Mouse (Mus musculus) intestine, embryonic 14.5 days (tissue): ENCODE results near the gene Cbfa2t2. TPM values are rescaled to one million over a fixed set of nuclear protein-coding genes. Genes with fewer than 3 reads are reported as not detected.

Source experiments
- polyA plus RNA-seq: library from polyadenylated mRNA; unstranded; fragments of >200 nt; fragmentation: Nextera tagmentation; extraction: Ambion mirVana; gene quantifications from 2 replicates; pipeline ENCODE4 v1.2.1, GENCODE M21; 2014

Gene Cbfa2t2
- polyA plus RNA-seq, 1 experiment from 2014 or later = 33.6 TPM

Other genes with a start within 250 kb of the Cbfa2t2 start
- not detected in 2 replicates for gene Bpifb1, start 245.7 kb upstream of the Cbfa2t2 start, polyA plus RNA-seq
- gene Bpifb5, start 212.7 kb upstream of the Cbfa2t2 start, polyA plus RNA-seq = 0.35 TPM in 1 of 2 replicates, not detected in the other
- gene Bpifb9a, start 178.6 kb upstream of the Cbfa2t2 start, polyA plus RNA-seq = not detected in 2 replicates
- not detected in 2 replicates for gene Bpifb9b, start 129.3 kb upstream of the Cbfa2t2 start, polyA plus RNA-seq
- gene Cdk5rap1, start 63.5 kb upstream of the Cbfa2t2 start, polyA plus RNA-seq = 9.5 and 18.0 TPM in 2 replicates
- gene Snta1, start 28.4 kb upstream of the Cbfa2t2 start, polyA plus RNA-seq = 2.3 and 2.7 TPM in 2 replicates
- 0.55 and 0.73 TPM in 2 replicates for gene 1700003F12Rik, start 110.6 kb downstream of the Cbfa2t2 start, polyA plus RNA-seq
- 0.23 and 0.27 TPM in 2 replicates for gene Actl10, start 115.3 kb downstream of the Cbfa2t2 start, polyA plus RNA-seq
- 0.81 and 1.4 TPM in 2 replicates for gene Necab3, start 122.4 kb downstream of the Cbfa2t2 start, polyA plus RNA-seq
- 10.7 and 10.8 TPM in 2 replicates for gene E2f1, start 133.4 kb downstream of the Cbfa2t2 start, polyA plus RNA-seq
- gene Pxmp4, start 167.2 kb downstream of the Cbfa2t2 start, polyA plus RNA-seq = 25.9 and 26.4 TPM in 2 replicates
- 0.97 and 1.0 TPM in 2 replicates for gene Zfp341, start 176.8 kb downstream of the Cbfa2t2 start, polyA plus RNA-seq
- not detected in 2 replicates for gene 4930519P11Rik, start 177.0 kb downstream of the Cbfa2t2 start, polyA plus RNA-seq
- 15.5 and 15.8 TPM in 2 replicates for gene Chmp4b, start 215.2 kb downstream of the Cbfa2t2 start, polyA plus RNA-seq